Mouse (Mus musculus): ENCODE measurements around the gene Rrp12.
"Not testable (repeated sequence)": the region's sequence is repeated elsewhere in the genome, so short reads cannot be mapped to it uniquely, and the experiment has no call there.

Rrp12 gene

DNA sequence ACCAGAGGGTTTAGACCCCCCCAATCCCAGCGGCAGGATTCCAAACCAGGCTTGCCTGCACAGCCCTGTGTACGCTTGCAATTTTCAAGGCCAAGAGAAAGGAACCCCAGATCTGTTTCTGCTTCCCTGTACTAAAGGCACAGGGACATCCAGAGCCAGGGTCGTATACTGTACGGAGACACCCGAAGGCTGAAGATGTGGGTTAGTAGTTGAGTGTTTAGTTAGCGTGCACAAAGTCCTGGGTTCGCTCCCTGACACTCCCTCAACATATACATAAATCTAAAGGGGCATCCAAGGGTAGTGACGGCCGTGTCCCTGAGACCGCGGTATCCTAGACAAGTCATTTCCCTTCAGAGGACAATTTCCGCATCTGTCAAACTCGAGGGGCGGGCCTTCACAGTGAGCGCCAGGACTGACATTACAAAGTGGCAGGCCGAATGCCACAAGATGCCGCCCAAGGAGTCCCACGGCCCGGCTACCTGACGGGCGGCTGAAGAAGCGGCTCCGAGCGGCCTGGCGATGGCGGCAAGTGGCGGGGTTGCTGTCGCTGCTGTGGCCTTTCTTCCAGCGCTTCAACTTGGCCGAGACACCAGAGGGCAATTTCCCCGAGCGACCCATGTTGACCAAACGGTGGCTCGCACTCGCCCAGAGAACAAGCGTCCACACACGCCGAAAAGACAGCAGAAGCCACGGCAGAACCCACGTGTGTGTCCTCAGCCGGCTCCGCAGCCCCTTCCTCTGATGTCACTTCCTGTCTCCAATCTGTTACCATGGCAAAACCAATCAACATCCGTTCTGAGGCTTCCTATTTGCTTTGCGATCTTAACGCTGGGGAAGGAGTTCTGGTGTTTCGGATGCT, at the start of gene Rrp12:
Gene Rrp12 (minus strand): TSS at position 714 of the 859 bp plus-strand sequence.
- DNase-seq, result peak; percentile 90

DNA sequence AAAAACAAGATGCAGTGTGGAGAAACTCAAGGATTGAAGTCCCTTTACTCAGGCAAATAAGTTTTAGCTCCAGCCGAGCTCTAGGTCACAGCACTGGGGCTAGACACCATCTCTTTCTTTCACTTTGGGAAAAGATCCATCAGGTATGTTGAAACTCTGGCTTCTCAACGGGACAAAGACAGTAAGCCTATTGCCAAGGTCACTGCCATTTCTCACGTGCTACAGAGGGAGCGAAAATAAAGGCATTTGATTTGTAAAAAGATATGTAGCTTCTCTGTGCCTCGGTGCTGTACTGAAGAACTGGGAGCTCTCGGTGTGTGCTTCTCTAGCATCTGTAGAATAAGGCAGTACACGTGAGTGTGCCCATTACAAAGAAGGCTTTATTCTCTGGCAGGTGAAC, 47.9 kb upstream of the Rrp12 start:
- DNase-seq, result no peak

DNA sequence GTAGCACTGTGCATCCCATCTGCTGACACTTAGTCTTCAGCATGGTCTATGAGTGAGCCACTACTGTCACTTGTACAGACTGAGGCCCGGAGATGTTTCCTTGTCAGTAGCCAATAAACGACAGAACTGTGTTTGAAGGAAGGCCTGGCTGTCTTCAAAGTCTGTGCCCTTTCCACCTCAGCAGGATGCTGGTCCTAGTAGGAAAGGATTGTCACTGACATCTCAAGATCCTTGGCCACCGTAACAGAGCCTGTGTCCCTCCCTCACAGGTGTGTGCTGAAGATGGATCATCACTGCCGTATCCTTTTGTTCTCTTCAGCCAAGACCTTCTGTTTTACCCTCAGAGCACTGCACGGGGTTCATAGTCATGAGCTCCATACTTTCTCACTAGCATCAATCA, 42.6 kb upstream of the Rrp12 start:
- DNase-seq, result no peak

DNA sequence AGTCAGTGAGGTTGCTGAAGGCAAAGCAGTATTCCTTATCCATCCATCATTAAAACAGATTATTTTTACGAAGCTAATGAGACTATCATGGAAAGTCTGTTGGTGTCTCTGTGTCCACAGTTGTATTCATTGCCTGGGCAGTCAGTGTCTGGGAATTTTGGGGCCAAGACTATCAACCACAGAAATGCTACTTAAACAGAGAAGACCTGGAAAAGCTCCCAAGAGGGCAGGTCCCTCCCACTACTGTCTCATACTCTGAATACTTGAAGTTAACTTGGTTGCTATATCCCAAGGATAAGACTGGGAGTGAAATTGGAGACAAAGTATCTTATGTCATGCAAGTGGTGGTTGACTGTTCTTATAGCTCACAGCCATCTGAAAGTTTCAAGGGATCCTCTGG, 39.9 kb upstream of the Rrp12 start:
- DNase-seq, result no peak

DNA sequence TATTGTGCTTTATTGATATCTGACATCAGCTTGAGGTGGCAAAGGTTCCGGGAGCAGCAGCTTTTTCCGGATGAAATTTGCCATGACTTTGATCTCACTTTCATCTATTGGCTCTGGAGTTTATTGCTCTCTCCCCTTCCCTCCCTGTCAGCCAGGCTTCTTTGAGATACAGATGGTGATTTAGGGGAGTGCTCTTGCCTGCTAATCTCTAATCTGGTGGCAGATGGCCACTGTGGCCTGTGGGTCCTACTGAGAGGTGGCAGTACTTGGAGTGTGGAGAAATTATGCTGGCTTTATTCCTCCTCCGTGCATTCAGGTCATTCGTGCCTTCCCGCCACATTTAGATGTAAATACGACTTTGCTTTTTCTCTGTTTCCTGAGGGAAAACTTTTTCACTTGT, 38.2 kb upstream of the Rrp12 start:
- DNase-seq, result no peak

DNA sequence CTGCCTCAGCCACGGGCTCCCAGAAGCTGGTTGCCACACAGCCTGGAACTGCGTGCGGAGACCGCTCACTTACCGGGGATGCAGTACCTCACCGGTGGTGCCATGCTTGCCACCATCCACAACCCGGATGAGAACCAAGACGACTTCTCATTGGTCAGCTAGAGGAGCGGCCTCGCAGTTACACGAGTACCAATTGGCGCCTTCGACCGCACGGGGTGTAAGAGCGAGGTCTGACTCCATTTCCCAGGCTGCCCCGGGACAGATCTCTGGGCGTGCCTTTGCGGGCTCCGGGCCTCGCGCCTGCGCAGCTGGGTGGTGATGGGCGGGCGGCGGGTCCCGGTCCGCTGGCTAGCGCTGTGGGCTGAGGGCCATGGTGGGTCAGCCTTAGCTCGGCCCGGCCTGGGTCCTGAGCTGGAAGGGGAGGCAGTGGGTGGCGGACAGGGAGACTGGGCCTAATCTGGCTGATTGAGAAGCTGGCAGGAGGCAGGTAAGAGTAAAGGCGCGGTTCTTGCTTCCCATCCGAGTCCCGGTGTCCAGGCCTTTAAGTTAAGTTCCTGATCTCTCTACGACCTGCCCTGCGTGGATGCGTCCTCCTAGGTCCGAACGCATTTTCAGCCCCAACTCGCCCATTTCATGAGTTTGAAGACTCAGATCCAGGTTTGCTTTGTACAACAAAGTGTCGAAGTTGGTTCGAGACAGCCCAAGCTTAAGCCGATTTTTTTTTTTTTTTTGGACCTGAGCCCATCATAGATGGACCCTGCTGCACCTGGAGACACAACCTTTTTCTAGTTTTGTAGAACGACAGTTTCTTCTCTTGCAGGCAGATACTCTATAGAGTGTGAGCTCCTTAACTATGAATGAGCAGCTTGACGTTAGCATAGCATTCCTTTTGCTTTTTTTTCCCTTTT, 37.5 kb upstream of the Rrp12 start, which contains the start of the genes Exosc1 and Zdhhc16:
Gene Exosc1 (minus strand): TSS at position 245 of the 908 bp plus-strand sequence.
Gene Zdhhc16 (plus strand): TSS at position 302 of the 908 bp plus-strand sequence.
- DNase-seq, result peak; percentile 99

DNA sequence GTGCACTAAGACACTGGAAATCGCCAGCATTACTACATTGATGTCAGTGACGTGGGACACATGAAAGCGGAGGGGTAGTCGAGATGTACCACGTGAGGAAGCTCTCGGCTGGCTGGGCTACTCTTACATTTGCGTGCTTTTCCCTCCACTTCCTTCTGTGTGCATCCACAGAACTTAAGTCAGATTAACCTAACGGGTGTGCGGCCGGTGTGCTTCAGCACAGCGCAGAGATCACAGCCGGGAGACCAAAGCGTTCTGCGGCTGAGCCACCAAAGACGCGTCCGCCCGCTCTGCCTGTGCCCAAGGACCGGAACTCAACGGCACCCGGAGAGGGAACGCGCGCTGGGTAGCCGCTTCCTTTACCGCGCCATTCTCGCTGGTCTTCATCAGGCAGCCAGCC, 36.7 kb upstream of the Rrp12 start:
- DNase-seq, result peak; percentile 43

DNA sequence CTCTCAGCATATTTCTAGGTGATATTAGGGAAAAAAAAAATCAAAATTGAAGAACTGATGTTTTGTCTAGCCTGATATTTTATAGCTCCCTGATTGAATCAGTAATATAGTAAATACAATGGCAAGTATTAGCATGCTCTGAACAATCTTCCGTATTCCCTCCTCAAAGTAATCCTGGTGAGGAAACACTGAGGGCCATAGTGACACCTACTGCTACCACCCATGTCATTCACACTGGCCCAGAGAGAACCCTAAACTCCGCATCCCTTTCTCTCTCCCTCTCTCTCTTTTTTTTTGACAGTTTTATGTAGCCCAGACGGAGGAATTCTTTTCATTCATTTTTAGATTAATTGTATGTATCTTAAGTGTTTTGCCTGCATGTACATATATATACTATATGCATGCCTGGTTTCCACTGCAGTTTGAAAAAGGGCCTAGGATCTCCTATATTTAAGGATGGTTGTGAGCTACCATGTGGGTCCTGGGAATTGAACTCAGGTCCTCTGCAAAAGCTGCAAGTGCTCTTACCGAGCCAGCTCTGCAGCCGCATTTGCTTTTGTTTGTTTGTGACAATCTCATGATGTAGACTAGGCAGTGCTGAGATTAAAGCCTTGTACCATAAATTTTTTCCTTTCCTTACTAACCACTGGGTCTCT, 24.6 kb upstream of the Rrp12 start:
- DNase-seq, result no peak

DNA sequence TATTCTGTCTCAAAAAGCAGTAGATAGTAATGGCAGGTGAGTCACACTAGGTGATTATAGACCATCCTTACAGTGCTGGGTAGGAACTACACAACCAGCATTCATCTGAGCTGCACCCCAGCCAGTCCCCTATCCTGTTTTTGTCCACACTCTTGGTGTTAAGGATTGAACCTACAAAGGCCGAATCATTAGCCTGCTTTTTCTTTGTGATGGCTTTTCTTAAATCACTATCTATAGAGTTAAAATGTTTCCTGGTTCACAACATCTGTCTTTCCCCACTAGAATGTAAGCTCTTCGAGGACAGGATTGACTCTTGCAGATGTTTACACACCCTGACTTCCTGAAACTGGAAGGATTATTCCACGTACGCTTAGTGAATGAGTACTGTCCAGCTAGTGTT, 23.5 kb upstream of the Rrp12 start:
- DNase-seq, result no peak

DNA sequence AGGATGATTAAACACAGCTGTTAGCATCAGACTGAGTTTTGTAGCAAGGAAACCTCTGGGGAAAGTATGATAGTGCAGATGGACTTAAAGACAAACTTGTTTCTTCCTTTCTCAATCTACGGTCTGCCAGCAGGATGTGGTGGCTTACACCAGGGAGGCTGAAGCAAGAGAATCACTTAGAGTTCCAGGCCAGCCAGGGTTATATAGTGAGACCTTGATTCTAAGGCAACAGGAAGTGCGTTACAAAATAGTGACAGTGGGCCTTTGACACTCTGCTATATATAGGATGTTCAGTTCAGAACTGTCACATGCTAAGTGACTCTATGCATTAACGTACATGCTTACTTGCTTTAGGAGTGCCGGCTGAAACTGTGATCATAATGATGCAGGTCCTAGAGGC, 20.9 kb upstream of the Rrp12 start:
- DNase-seq, result no peak

DNA sequence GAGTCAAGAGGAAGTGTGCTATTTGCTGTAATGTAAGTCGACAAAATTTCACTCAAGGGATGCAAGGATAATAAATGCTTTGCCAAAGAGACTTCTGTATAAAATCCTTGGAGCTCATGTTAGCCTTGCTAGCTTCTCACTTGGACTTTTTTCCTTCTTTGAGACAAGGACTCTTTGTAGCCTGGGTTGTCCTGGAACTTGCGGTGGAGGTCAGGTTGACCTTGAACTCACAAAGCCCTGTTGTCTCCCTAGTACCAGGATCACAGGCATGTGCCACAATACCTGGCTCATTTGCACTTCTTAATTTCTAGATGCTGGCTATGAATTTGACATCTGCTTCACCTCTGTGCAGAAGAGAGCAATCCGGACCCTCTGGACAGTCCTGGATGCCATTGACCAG, 19.3 kb upstream of the Rrp12 start:
- DNase-seq, result no peak

DNA sequence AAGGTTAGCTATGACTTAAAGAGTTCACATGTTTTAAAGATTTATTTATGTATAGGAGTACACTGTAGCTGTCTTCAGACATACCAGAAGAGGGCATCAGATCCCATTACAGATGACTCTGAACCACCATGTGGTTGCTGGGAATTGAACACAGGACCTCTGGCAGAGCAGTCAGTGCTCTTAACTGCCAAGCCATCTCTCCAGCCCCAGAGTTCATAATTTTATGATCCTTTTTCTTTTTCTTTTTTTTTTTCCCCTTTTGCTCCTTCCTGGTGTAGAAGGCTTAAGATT, 18.6 kb upstream of the Rrp12 start:
- not testable (repeated sequence) for DNase-seq

DNA sequence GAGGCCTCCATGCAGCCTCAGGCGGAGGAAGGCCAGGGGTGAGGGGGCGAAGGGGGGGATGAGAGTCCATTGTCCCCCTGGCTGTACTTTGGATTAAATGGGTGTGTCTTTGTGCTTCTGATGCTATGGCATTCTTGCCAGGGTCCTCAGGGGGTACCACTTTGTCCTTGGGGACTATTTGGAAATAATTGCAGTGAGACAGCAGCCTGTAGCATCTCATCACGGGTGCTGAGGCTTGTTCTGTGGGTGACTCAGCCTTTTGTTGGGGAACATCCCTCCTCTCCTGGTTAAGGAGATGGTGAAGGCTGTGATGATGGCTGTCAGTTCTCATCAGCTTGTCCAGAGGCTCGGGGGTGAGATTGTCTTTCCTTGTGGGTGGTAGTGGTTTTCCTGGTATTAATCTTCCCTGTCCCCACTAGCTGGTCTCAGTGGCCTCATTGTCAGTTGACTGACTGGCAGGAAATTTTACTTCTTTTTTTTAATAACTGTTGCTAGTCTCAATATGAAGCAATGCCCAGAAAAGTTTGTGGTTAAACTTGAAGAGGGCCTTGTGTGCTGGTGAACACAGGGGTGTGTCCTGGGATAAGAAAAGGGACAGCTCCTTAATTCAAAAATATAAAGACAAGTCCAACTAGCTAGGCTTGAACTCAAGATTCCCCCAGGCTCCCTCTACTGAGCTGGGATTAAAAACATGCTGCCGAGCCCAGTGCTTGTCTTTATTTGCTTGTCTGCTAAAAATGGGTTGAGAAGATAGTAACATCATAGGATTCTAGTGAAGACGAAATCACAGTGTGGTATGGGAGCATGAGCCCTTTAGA, 18.0 kb upstream of the Rrp12 start:
- no peak for DNase-seq

DNA sequence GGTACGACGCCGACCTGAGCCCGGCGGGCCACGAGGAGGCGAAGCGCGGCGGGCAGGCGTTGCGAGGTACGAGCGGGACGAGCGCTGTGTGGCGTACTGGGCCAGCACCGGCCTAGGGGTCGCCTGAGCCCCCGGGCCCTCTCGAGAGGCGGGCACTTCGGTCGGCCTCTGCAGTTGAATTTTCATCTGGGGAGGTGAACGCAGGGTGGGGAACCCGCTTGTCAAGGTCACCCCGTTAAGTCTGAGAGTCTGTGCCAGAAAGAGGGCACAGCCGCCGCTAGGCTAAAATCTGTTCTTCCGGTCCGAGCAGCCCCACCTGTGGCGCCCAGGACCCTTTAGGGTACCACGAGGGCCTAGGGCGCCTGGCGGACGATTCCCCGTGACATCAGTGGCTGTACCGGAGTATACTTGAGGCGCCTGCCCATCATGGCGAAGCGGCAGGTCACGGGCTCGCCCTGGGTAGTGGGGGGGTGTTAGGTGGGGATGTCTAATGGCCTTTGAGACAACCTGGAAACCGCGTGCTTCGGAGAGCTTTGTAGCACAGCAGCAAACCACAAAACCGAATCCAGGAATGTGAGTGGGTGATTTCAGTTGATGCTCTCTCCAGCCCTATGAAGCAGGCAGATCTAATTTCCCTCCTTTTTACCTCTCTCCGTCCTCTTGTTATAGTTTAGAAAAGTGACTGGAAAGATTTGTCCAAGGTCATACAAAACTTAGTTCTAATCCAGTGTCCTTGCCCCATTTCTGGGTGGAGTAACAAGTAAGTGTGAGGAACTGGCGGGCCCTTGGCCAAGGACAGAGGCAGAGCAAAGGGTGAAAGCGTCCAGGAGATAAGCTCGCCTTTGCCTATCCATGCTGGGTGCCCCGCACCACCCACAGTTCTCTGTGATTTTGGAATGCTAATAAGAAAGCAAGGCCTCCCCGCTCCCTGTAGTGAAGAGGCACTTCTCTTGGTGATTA, 16.4 kb upstream of the Rrp12 start:
- DNase-seq, result peak; percentile 36

DNA sequence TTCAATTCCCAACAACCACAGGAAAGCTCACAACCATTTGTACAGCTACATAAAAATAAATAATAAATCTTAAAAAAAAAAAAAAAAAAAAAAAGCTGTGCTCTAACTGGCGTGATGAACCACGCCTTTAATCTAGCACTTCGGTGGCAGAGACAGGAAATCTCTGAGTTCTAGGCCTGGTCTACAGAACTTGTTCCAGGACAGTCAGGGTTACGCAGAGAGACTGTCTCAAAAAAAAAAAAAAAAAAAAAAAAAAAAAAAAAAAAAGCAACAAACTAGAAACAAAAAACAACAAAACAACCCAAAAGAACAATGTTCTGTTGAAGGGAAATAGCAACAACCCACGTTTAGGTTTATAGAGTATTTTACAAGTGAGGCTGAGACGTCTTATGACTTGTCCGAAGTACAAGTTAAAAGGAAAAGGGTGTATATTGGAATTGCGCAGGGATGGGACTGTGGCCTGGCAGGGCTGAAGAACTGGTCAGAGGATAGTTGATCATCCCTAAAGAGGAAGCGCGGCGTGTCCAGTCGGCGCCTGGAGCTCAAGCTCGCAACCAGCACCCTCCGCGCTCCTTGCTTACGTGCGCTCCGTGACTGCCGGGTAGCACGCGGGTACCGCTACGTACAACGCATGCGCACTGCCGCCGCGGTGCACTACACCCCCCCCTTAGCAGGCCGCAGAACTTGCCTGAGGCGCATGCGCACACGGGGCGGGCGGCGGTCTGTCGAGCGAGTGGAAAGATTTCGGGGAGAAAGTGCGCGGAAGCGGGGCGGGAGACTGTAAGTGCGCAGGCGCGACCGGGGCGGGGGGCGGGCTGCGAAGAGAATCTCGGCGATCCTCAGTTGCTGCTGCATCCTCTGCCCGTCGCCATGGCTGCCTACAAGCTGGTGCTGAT, 15.5 kb upstream of the Rrp12 start, which contains the start of gene Pgam1:
Gene Pgam1 (plus strand): TSS at position 746 of the 896 bp plus-strand sequence.
- DNase-seq, result peak; percentile 97

DNA sequence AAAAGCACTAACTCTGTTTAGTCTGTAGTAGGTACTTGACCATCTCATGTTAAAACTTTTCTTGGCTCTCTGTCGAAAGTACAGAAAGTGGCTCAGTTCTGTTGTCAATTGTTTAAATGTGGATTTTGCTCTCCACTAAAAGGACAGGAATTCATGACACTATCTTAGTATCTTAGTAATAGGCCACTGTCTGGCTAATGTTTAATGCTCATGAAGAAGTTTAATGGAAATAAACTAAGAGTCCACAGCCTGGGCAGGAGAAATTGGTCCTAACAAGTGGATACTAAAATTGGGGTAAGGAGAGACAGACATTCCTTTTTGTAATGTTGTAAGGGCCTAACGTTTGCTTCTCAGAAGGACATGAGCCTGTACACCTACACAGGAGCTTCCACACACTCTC, 14.4 kb upstream of the Rrp12 start:
- no peak for DNase-seq

DNA sequence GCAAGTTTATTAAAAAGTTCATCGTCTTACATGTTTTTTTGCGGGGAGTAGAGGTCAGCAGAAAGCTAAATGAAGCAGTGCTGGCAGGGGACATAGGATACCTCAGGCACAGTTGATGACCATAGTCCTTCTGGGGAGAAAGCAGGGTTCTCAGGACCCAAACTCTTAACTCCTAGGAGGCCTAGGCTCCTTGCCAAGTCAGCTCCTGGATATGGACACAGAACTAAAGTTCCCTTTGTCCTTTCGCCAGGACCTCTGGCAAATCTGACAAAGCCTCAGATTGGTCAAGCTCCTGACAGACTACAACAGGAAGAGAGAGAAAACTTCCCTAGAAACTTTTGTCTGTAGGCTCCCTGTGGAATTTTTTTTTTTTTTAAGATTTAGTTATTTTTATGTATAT, 12.8 kb upstream of the Rrp12 start:
- DNase-seq, result no peak

DNA sequence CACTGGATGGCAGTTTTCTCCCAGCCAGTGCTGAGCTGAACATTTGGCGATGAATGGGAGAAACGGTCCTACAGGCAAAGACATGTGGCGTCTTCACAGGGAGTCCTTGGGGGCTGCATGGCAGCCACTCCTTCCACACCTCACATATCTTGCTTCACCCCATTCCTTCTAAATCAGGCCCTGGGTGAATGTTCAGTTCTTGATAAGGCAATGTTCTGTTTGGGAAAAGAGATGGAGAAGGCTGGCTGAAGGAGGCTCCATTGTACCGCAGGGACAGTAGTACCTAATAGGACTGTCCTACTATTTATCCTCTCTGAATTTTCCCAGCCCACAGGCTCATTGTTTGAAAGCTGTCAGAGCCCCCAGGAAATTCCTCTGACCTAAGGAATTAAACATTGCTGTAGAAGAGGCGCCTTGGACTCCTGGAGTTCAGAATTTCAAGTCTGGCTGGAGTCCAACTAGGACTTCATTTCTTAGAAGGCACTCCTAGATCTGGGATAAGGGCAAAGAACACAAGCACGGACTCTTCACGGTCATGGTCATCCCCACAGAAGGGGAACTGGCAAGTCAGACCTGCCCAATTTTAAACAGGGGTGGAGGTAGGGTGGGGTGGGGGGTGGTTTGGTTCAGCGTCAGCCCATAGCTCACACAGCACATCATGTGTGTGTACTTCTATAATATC, 11.2 kb upstream of the Rrp12 start:
- no peak for DNase-seq

DNA sequence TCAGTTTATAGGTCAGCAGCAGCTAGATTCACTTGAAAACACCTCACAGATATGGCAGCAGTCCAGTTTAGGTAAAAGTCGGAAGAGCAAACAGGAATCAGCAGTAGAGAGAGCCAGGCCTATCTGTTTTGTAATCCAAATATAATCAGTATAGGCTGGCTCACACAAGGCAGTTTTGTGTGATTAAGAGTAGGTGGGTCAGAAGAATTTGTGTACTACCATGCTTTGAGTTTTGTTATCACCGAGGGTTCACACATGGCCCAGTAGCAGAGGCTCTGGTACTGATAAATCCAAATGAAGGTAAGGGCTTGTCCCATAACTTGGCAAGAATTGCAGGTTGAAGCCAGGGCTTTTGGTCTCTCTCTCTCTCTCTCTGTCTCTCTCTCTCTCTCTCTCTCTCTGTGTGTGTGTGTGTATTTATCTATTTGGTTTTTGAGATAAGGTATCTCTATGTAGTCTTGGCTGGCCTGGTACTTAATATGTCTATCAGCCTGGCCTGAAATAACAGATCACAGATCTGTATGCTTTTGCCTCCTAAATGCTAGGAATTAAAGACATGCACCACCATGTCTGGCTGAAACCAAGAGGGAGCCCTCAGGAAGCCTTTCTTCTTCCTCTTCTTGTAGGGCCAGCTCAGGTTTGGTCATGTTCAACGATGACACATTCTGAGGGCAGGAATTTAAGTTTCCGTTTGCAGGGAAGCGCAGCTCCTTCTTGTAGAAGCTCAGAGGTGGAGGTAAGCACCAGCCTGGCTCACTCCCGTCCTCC, 10.5 kb upstream of the Rrp12 start:
- no peak for DNase-seq
